Mouse (Mus musculus) neural tube, embryonic 13.5 days (tissue): ENCODE results near the gene Wdr18. TPM values are rescaled to one million over a fixed set of nuclear protein-coding genes. Genes with fewer than 3 reads are reported as not detected.

ENCODE experiments used
- ATAC-seq: fragments of 200-750 bp; cut with Nextera tagmentation; 2 replicates; pipeline ENCODE4 v1.8.0; 2017; ENCODE audit warnings: low read depth, mild to moderate bottlenecking, moderate TSS enrichment, moderate library complexity
- H3K27ac ChIP-seq: fragments of 300-500 bp; sonication (generic); replicated peaks from 2 replicates; pipeline ENCODE4 v1.5.1; 2015; ENCODE audit warnings: moderate library complexity, mild to moderate bottlenecking, inconsistent platforms
- H3K27me3 ChIP-seq: fragments of 300-500 bp; sonication (generic); 2 replicates; pipeline ENCODE4 v1.6.1; 2015; ENCODE audit warnings: mild to moderate bottlenecking, inconsistent platforms
- H3K36me3 ChIP-seq: fragments of 300-500 bp; sonication (generic); 2 replicates; pipeline ENCODE4 v1.6.1; 2015; ENCODE audit warnings: mild to moderate bottlenecking, inconsistent platforms
- H3K4me1 ChIP-seq: fragments of 300-500 bp; sonication (generic); replicated peaks from 2 replicates; pipeline ENCODE4 v1.6.1; 2015; ENCODE audit warnings: inconsistent platforms
- H3K4me2 ChIP-seq: fragments of 300-500 bp; sonication (generic); 2 replicates; pipeline ENCODE4 v1.6.1; 2015; ENCODE audit warnings: inconsistent platforms, mild to moderate bottlenecking, moderate library complexity
- H3K4me3 ChIP-seq: fragments of 300-500 bp; sonication (generic); 2 replicates; pipeline ENCODE4 v1.5.1; 2015; ENCODE audit warnings: mild to moderate bottlenecking, inconsistent platforms
- H3K9ac ChIP-seq: fragments of 300-500 bp; sonication (generic); 2 replicates; pipeline ENCODE4 v1.6.1; 2015; ENCODE audit warnings: moderate library complexity, mild to moderate bottlenecking, inconsistent platforms
- H3K9me3 ChIP-seq: fragments of 300-500 bp; sonication (generic); 2 replicates; pipeline ENCODE4 v1.6.1; 2016; ENCODE audit warnings: inconsistent platforms
- WGBS: fragments of 180-500 bp; shearing (Covaris S2); methylation state at CpG from one replicate; pipeline ENCODE4 v1.1.7; 2015; 5-methylcytosine and 5-hydroxymethylcytosine counted together
- polyA plus RNA-seq: library from polyadenylated mRNA; unstranded; fragments of >200 nt; fragmentation: Nextera tagmentation; extraction: Ambion mirVana; gene quantifications from 2 replicates; pipeline ENCODE4 v1.2.1, GENCODE M21; 2015

The Wdr18 gene
- polyA plus RNA-seq, 1 experiment from 2014 or later = 85.7 TPM

DNA sequence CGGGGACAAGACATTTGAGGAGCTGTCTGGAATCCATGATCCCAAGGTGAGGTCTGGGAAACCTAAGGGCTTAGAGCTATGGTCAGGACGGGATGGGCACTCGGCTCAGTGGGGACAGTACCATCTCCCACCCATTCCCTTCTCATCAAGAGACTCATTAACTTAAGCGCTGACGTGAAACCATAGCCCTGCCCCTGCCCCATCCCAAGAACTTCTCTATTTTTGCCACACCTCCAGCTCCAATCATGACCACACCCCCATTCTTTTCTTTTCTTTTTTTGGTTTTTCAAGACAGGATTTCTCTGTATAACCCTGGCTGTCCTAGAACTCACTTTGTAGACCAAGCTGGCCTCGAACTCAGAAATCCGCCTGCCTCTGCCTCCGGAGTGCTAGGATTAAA, 14.7 kb downstream of the Wdr18 start:
- no peak overlapping the region for H3K4me3 ChIP-seq
- no peaks in the 10 kb centered on the region for H3K9me3 ChIP-seq
- peaks cover 9% of the 10 kb centered on the region for H3K4me1 ChIP-seq
- peaks cover 61% of the 10 kb centered on the region for H3K36me3 ChIP-seq
- no peak overlapping the region for H3K4me2 ChIP-seq
- H3K9ac ChIP-seq = no peak overlapping the region
- H3K27ac ChIP-seq = no peak overlapping the region
- WGBS = 92% methylated on average over 8 of the region's 8 CpGs
- no peak for ATAC-seq
- peaks cover 38% of the 10 kb centered on the region for H3K27me3 ChIP-seq

DNA sequence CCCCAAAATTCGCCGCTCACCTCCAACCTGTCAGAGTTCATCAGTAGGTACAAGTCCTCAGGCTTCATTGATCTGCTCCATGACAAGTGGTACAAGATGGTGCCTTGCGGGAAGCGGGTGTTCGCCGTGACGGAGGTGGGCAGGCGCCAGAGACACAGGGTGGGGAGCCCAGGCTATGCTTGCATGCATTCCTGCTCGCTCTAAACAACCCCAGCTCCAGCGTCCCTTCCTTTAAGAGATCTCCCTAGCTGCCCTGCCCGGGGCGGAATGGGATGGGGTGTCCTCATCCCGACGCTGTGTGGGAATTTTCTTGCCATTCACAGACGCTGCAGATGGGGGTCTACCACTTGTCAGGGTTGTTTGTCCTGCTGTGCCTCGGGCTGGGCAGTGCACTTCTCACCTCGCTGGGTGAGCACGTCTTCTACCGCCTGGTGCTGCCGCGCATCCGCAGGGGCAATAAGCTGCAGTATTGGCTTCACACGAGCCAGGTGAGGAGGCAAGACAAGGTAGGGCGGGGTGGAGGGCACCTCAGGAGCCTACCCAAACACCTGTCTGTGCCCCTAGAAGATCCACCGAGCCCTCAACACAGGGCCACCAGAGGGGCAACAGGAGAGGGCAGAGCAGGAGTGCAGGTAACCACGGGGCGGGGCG, 16.2 kb downstream of the Wdr18 start:
- H3K4me3 ChIP-seq = no peak overlapping the region
- no peaks in the 10 kb centered on the region for H3K9me3 ChIP-seq
- ATAC-seq = no peak
- H3K4me2 ChIP-seq = no peak overlapping the region
- WGBS = 83% methylated on average over 28 of the region's 28 CpGs
- H3K27me3 ChIP-seq = peaks cover 22% of the 10 kb centered on the region
- peaks cover 10% of the 10 kb centered on the region for H3K4me1 ChIP-seq
- peaks cover 62% of the 10 kb centered on the region for H3K36me3 ChIP-seq
- H3K27ac ChIP-seq = no peak overlapping the region
- no peak overlapping the region for H3K9ac ChIP-seq

DNA sequence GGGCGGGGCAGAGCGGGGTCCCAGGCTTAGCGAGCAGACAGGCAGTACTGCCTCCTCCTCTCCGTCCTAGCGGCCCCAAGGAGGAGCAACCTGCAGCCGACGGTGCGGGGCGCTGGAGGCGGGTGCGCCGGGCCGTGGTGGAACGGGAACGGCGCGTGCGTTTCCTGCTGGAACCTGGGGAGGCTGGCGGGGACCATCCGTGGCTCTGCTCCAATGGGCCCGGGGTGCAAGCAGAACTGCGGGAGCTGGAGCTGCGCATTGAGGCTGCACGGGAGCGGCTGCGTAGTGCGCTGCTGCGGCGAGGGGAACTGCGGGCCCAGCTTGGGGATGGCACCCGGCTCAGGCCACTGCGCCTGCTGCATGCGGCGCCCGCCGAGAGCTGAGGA, 16.8 kb downstream of the Wdr18 start:
- peaks cover 17% of the 10 kb centered on the region for H3K27me3 ChIP-seq
- WGBS = 76% methylated on average over 36 of the region's 36 CpGs
- H3K9ac ChIP-seq = no peak overlapping the region
- H3K9me3 ChIP-seq = no peaks in the 10 kb centered on the region
- peaks cover 62% of the 10 kb centered on the region for H3K36me3 ChIP-seq
- H3K4me2 ChIP-seq = no peak overlapping the region
- H3K4me3 ChIP-seq = no peak overlapping the region
- H3K4me1 ChIP-seq = peaks cover 15% of the 10 kb centered on the region
- no peak overlapping the region for H3K27ac ChIP-seq
- ATAC-seq = no peak

DNA sequence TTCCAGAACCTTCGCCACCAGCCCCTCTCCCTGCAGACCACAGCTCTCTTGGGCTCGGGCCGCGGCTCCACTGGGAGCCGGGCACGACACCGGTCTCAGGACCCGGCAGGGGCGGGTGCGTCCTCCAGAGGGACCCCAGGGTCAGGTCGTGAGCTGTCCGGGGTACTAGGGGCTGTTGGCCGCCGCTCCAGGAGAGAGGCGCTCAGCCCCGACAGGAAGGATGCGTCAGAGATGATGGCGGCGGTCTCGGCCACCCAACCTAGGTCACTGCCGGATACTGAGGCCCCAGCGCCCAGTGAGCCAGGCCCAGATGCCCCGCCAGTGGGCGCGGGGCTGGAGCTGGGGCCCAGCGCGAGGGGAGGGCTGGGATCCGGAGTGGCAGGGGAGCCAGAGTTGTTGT, 17.4 kb downstream of the Wdr18 start:
- peaks cover 11% of the 10 kb centered on the region for H3K27me3 ChIP-seq
- 84% methylated on average over 27 of the region's 28 CpGs for WGBS
- no peak overlapping the region for H3K4me3 ChIP-seq
- H3K36me3 ChIP-seq = peaks cover 62% of the 10 kb centered on the region
- no peaks in the 10 kb centered on the region for H3K9me3 ChIP-seq
- ATAC-seq = no peak
- H3K27ac ChIP-seq = no peak overlapping the region
- H3K9ac ChIP-seq = no peak overlapping the region
- H3K4me2 ChIP-seq = no peak overlapping the region
- H3K4me1 ChIP-seq = peaks cover 21% of the 10 kb centered on the region

DNA sequence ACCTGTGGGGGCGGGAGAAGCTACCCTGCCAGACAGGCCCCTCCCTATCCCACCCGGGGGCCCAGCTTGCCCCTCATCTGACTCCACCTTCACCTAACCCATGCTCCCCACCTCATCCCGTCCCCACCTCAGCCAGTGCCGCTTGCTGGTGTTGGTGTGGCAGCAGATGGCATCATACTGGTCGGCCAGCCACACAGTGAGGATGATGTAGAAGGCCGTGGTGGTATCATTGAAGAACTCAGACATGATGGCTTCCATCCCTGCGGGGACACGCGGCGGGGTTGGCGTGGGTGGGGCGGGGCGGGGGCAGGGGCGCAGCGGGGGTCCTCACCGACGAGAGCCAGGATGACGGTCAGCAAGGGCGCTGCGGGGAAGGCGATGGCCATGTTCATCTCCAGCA, 18.1 kb downstream of the Wdr18 start:
- Histone ChIP-seq H3K9me3 (no peaks in the 10 kb centered on the region), H3K36me3 (peaks cover 62% of the 10 kb centered on the region)
- no peak for ATAC-seq

DNA sequence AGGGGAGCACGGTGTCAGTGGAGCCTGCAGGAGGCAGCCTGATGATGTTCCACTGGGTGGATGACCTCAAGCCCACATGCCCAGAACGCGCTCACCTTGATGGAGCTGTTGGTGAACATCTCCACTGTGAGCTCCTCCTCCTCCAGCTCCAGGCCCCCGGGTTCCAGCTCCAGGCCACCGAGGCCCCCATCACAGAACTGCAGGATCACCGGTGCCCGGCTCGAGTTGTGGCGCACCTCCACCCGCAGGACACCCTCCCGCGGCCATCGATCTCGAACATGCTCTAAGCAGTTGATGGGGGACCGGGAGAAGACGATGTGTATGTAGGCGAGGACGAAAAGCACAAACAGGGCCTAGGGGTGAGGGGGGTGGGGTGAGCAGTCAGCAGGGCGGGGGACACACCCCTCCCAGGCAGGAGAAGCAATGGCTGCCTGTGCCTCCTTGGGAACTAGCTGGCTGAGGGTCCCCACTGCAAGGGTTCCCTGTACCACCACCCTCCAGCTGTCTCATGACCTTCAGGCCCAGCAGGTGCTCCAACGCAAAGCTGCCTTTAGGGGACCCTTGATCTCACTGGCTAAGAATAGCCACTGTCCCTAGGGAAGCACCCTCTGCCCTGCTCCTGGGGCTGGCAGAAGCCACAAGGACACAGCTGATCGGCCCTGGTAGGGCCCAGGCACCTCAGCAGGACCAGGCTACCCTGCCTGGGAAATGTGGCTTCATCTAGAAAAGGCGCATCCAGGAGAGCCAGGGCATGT, 19.6 kb downstream of the Wdr18 start:
- Histone ChIP-seq H3K9me3 (no peaks in the 10 kb centered on the region), H3K27me3 (no peaks in the 10 kb centered on the region), H3K27ac (no peak overlapping the region), H3K36me3 (peaks cover 52% of the 10 kb centered on the region), H3K4me2 (no peak overlapping the region), H3K9ac (peak overlapping the region; percentile 31; the same call in 1 of the 2 replicates), H3K4me1 (peaks cover 35% of the 10 kb centered on the region), H3K4me3 (no peak overlapping the region)
- ATAC-seq = no peak
- 93% methylated on average over 22 of the region's 22 CpGs for WGBS

More for the DNA sequence above, 18.1 kb downstream of the Wdr18 start:
- Histone ChIP-seq H3K4me2 (no peak overlapping the region), H3K9ac (no peak overlapping the region), H3K4me3 (no peak overlapping the region), H3K27ac (no peak overlapping the region), H3K4me1 (peaks cover 29% of the 10 kb centered on the region), H3K27me3 (peaks cover 4% of the 10 kb centered on the region)
- 97% methylated on average over 21 of the region's 21 CpGs for WGBS

DNA sequence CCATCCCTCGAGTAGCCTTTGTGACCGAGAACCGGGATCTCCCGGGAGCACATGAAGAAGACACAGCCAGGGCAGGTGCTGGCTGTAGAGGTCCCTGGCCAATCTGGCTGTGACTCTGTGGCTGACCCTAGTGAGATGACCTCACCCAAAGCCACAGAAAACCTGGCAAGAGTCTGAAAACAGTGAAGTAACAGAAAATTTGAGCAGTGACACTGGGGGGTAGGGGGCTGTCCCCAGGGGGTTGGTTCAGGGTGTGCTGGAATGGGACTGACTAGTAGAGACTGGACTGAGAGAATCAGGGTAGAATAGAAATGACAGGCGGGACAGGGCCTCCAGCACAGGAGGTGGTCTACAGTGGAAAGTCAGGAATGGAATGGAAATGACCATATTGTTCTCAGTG, 23.3 kb downstream of the Wdr18 start:
- H3K9me3 ChIP-seq = no peaks in the 10 kb centered on the region
- no peak overlapping the region for H3K27ac ChIP-seq
- H3K36me3 ChIP-seq = peaks cover 15% of the 10 kb centered on the region
- peaks cover 15% of the 10 kb centered on the region for H3K27me3 ChIP-seq
- H3K4me2 ChIP-seq = peak overlapping the region; percentile 80
- peaks cover 60% of the 10 kb centered on the region for H3K4me1 ChIP-seq
- ATAC-seq = no peak
- H3K9ac ChIP-seq = peak overlapping the region; percentile 90
- H3K4me3 ChIP-seq = peak overlapping the region; percentile 72
- WGBS = 71% methylated on average over 5 of the region's 5 CpGs

DNA sequence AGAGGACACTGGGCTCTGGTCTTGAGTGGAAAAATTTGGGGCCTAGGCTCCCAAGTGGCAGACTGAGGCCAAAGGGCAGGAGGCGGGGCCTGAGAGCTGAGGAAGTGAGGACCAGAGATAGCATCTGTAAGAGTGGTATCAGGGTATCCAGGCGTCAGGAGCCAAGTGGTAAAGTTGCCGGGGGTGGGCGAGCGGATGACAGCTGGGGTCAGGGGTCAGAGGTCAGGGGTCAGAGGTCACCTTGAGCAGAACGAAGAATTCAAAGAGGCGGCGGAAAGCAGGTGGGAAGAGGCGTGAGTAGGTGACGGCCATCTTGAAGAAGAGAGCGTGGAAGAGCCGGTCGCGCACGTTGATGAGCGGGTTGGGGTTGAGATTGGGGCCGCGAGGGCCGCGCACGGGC, 23.7 kb downstream of the Wdr18 start:
- peaks cover 11% of the 10 kb centered on the region for H3K36me3 ChIP-seq
- H3K27me3 ChIP-seq = peaks cover 19% of the 10 kb centered on the region
- peak overlapping the region; percentile 80 for H3K4me2 ChIP-seq
- WGBS = 2% methylated on average over 21 of the region's 21 CpGs
- no peak for ATAC-seq
- peak overlapping the region; percentile 72 for H3K4me3 ChIP-seq
- peak overlapping the region; percentile 90 for H3K9ac ChIP-seq
- peak overlapping the region; percentile 95 for H3K27ac ChIP-seq
- no peaks in the 10 kb centered on the region for H3K9me3 ChIP-seq
- peaks cover 65% of the 10 kb centered on the region for H3K4me1 ChIP-seq

DNA sequence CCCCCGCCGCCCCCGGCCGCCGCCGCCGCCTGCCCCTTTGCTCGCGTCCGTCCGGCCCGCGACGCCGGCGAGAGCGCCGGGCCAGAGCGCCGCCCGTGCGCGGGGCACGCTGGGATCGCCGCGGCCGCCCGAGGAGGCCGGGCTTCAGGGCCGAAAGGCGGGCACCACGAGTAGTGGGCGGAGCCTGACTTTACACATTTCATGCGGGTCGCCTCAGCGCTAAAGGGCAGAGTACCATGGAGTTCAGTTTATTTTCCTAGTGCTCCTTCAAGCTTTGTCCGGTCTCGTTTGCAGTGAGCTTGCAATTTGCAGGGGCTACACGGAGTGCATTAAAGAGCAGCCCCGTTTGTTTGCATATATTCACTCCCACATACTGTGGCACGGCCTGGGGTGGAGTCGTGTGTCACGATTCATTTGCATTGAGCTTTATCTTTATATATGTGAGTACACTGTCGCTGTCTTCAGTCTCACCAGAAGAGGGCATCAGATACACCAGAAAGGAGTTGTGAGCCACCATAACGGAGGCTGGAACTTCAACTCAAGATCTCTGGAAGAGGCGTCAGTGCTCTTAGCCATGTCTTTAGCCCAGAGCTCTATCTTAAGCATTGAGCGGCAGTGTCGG, 24.4 kb downstream of the Wdr18 start, which contains the start of gene Tmem259:
TSS of gene Tmem259 (minus strand) at position 136 of the 622 bp plus-strand sequence.
- WGBS = under 1% methylated on average over 48 of the region's 49 CpGs
- Histone ChIP-seq H3K4me2 (peak within 1 kb of the TSS; percentile 80), H3K9me3 (no peaks in the 10 kb centered on the region), H3K27ac (peak within 1 kb of the TSS; percentile 95), H3K9ac (peak within 1 kb of the TSS; percentile 90), H3K27me3 (peaks cover 26% of the 10 kb centered on the region), H3K4me1 (peaks cover 71% of the 10 kb centered on the region), H3K36me3 (peaks cover 5% of the 10 kb centered on the region; the same call in 1 of the 2 replicates), H3K4me3 (peak within 1 kb of the TSS; percentile 72)
- peak; percentile 76 for ATAC-seq

DNA sequence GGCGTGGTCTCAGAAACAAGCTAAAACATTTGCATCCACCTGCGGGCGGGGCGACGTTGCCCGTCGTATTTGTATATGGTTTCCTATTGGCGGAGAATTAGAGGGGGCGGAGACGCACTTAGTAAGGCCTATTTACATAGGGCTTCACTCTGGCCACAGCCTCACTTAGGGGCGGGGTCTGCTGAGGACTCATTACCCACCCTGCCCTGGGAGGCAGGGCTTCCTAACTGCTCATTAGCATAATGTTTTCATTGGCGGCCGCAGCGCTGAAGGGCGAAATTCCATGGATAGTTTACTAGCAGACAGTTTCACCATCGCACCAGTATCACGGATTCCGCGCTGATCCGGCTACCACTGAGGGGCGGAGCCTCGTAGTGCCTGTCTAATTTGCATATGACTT, 24.9 kb downstream of the Wdr18 start:
- H3K27ac ChIP-seq = peak overlapping the region; percentile 95
- ATAC-seq = peak; percentile 94
- H3K4me2 ChIP-seq = peak overlapping the region; percentile 80
- no peaks in the 10 kb centered on the region for H3K36me3 ChIP-seq
- peak overlapping the region; percentile 72 for H3K4me3 ChIP-seq
- H3K4me1 ChIP-seq = peaks cover 76% of the 10 kb centered on the region
- peaks cover 31% of the 10 kb centered on the region for H3K27me3 ChIP-seq
- H3K9me3 ChIP-seq = no peaks in the 10 kb centered on the region
- H3K9ac ChIP-seq = peak overlapping the region; percentile 90
- WGBS = 0% methylated on average over 22 of the region's 22 CpGs

DNA sequence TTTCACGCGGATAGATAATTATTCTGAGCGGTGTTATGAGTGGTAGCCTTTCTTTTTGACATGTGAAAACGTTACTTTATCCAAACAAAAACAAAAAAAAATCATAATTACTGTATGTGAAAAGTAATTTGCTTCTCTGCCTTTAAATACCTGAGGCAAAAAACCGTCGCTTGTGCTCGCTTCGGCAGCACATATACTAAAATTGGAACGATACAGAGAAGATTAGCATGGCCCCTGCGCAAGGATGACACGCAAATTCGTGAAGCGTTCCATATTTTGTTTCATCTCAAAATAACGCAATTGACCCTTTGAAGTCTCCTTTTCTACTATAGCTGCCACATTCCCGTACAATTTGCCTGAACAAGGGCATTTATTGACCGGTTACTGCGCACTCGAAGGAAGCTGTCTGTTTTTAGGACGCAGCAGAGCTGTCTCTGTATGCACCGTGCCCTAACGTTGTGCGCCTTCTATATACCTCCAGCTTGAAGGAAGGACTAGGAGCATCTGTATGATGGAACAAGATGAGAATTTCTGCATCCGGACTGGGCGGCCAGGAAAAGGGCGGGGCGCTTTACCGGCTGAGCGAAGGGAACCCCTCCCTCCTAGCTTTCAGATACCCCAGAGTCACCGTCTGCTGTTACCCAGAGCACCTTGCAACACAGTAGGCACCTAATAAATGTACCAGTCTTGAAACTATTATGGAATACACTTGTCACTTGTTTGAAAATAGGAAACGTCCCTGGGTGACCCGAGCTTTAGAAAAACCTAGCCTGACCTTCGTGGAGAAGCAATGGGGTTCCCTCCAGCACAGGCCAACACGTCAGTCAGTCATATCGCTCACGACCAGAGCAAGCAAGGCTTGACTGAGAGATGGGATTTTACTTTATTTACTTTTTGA, 25.6 kb downstream of the Wdr18 start:
- Histone ChIP-seq H3K4me3 (peak overlapping the region; percentile 72), H3K4me1 (peaks cover 72% of the 10 kb centered on the region), H3K9me3 (no peaks in the 10 kb centered on the region), H3K36me3 (no peaks in the 10 kb centered on the region), H3K27me3 (peaks cover 36% of the 10 kb centered on the region), H3K9ac (peak overlapping the region; percentile 73), H3K27ac (peak overlapping the region; percentile 95), H3K4me2 (peak overlapping the region; percentile 80)
- peak; percentile 27; the same call in 1 of the 2 replicates for ATAC-seq
- 4% methylated on average over 35 of the region's 35 CpGs for WGBS
